Mouse (Mus musculus) cerebellum, adult 2 months (tissue): ENCODE data around the gene Inpp5a.

Experiments
- CTCF ChIP-seq: fragments of 200-500 bp; IDR thresholded peaks from 2 replicates; pipeline ENCODE4 v1.5.1; 2011; ENCODE audit warnings: low read depth, mild to moderate bottlenecking, control low read depth, low read length, moderate library complexity, borderline replicate concordance; ENCODE audit not compliant: insufficient read depth
- POLR2A ChIP-seq: fragments of 200-500 bp; IDR thresholded peaks from 2 replicates; pipeline ENCODE4 v1.6.1; 2011; ENCODE audit warnings: low read length, control low read depth, borderline replicate concordance; ENCODE audit not compliant: insufficient read depth

GRCm38 (mm10) chr7:139551519-139551918 lies 162.6 kb downstream of the Inpp5a start:
- no peak for TF ChIP-seq CTCF
- TF ChIP-seq POLR2A: no peak
